Mouse (Mus musculus) CH12.LX (cell line): ENCODE results near the gene Mgat4d.

Experiments
- CHD1 ChIP-seq: IDR thresholded peaks from 2 replicates; pipeline ENCODE4 v1.6.1; 2012; ENCODE audit warnings: low read depth, low read length, improper control_type of control experiment, inconsistent platforms
- CTCF ChIP-seq, 2 experiments: IDR thresholded peaks in 1 of 2; conservative IDR thresholded peaks in 1 of 2; 2 replicates each; pipeline ENCODE4 v1.5.1; 2011 to 2012; ENCODE audit warnings: low read depth in 2 of 2, low read length in 2 of 2, improper control_type of control experiment in 1 of 2, inconsistent platforms in 1 of 2, mild to moderate bottlenecking in 1 of 2, moderate library complexity in 1 of 2
- EP300 ChIP-seq: IDR thresholded peaks from 2 replicates; pipeline ENCODE4 v1.6.1; 2011; ENCODE audit warnings: low read length, improper control_type of control experiment
- ETS1 ChIP-seq: conservative IDR thresholded peaks from 2 replicates; pipeline ENCODE4 v1.6.1; 2012; ENCODE audit warnings: low read depth, mild to moderate bottlenecking, inconsistent platforms, low read length, improper control_type of control experiment, moderate library complexity
- MAFK ChIP-seq: IDR thresholded peaks from 2 replicates; pipeline ENCODE4 v1.6.1; 2011; ENCODE audit warnings: low read length, improper control_type of control experiment; ENCODE audit not compliant: insufficient replicate concordance
- NELFE ChIP-seq: IDR thresholded peaks from 2 replicates; pipeline ENCODE4 v1.6.1; 2011; ENCODE audit warnings: low read depth, low read length, improper control_type of control experiment
- POLR2A ChIP-seq: IDR thresholded peaks from 2 replicates; pipeline ENCODE4 v1.6.1; 2011; ENCODE audit warnings: low read depth, mild to moderate bottlenecking, improper control_type of control experiment, low read length
- SIN3A ChIP-seq: IDR thresholded peaks from 2 replicates; pipeline ENCODE4 v1.6.1; 2012; ENCODE audit warnings: low read length, improper control_type of control experiment, inconsistent platforms
- ZKSCAN1 ChIP-seq: IDR thresholded peaks from 2 replicates; pipeline ENCODE4 v1.6.1; 2012; ENCODE audit warnings: low read depth, inconsistent platforms, low read length, improper control_type of control experiment, borderline replicate concordance
- ZMIZ1 ChIP-seq: IDR thresholded peaks from 2 replicates; pipeline ENCODE4 v1.6.1; 2012; ENCODE audit warnings: low read depth, mild to moderate bottlenecking, inconsistent platforms, low read length, improper control_type of control experiment
- ZNF384 ChIP-seq: IDR thresholded peaks from 2 replicates; pipeline ENCODE4 v1.6.1; 2012; ENCODE audit warnings: low read depth, low read length, improper control_type of control experiment, inconsistent platforms

DNA sequence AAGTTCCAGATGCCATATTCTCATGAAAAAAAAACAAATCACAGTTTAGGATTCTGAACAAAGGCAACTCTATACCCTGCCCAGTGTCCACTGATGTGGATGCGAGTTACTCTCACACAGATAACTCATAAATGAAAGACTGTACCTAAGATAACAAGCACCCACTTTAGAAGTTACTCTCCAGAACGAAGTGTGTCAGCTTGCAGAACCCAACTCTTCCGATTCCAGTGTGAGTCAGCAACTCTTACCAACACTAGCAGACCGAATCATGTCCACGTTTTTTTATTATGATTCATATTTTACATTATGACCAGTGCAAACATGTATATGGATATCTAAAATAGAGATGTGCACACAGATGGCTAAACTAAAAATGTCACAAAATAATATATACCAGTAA, 20.4 kb upstream of the Mgat4d start:
- TF ChIP-seq CHD1 = no peak
- TF ChIP-seq ZKSCAN1 = no peak
- TF ChIP-seq POLR2A = no peak
- TF ChIP-seq ZNF384 = no peak
- TF ChIP-seq EP300 = no peak
- no peak for TF ChIP-seq MAFK
- TF ChIP-seq SIN3A = no peak
- TF ChIP-seq ETS1 = no peak
- TF ChIP-seq NELFE = no peak
- no peak for TF ChIP-seq ZMIZ1
- TF ChIP-seq CTCF (conservative IDR thresholded peaks at IDR 0.05 in 1 of 2, IDR thresholded peaks at IDR 0.05 in 1 of 2; ENCODE audit: low read depth in 2 of 2, low read length in 2 of 2) = no peak
